ENCODE assay signal across 16 mouse cellular contexts in genomic region chr12:106527116-106527515, GRCm38 (mm10).
A peak's percentile ranks its signal among the peaks of the same experiment; 100 is the strongest.
DNase-seq lines count a peak whose midpoint lies in the region; ATAC-seq lines count a peak whose summit lies in the region.
"Had no signal": no experiment of that assay in that cellular context is flagged by ENCODE, and none has a peak within 500 bp of the region (broad histone marks: within the 10 kb centered on the region; RNA-seq: fewer than 3 reads in every experiment).

No protein-coding gene starts in this region.

- peak overlapping the region; percentile 59; the same call in 1 of the 2 replicates for H3K27ac ChIP-seq in forebrain, embryonic 12.5 days
- H3K27ac ChIP-seq in limb, embryonic 13.5 days, result no peak overlapping the region

- no peak overlapping the region for H3K9ac ChIP-seq in forebrain, embryonic 12.5 days
- H3K9ac ChIP-seq in limb, embryonic 13.5 days, result no peak overlapping the region

- DNase-seq in cerebellum, postnatal 10 days, result peak; percentile 72 to 78
- DNase-seq in cerebellum, adult 8-10 months, result no peak
- DNase-seq in left cerebral cortex, postnatal 4 days, result peak; percentile 58
- no peak for DNase-seq in left cerebral cortex, adult 18-20 months (ENCODE audit: low spot score in 2 of 2)
- no peak for DNase-seq in thymus, postnatal 14 days
- no peak for DNase-seq in Muller cell, postnatal 12 days (ENCODE audit: inconsistent ontology term)
- DNase-seq: adrenal gland, postnatal 10 days; gastrocnemius, postnatal 25 days; heart, postnatal 10 days; kidney, adult 11 months; lung, adult 18-20 months; thymus, adult 2 months had no signal

- H3K36me3 ChIP-seq in forebrain, embryonic 12.5 days (replicated peaks), result no peaks in the 10 kb centered on the region
- H3K36me3 ChIP-seq in limb, embryonic 13.5 days, result no peaks in the 10 kb centered on the region

- no peak overlapping the region for H3K4me2 ChIP-seq in forebrain, embryonic 12.5 days
- peak overlapping the region; percentile 46 for H3K4me2 ChIP-seq in limb, embryonic 13.5 days (replicated peaks)

- H3K27me3 ChIP-seq in forebrain, embryonic 12.5 days, result peaks cover 8% of the 10 kb centered on the region
- peaks cover 43% of the 10 kb centered on the region for H3K27me3 ChIP-seq in limb, embryonic 13.5 days
- H3K27me3 ChIP-seq: megakaryocyte, embryonic 14.5 days had no signal

- H3K4me3 ChIP-seq in forebrain, embryonic 12.5 days (replicated peaks), result no peak overlapping the region
- H3K4me3 ChIP-seq in limb, embryonic 13.5 days, result no peak overlapping the region
- H3K4me3 ChIP-seq: layer of hippocampus, adult 2 months; megakaryocyte, embryonic 14.5 days had no signal

- intact Hi-C loops in left cerebral cortex, postnatal 4 days (cut with DNase I), result no loop called here

- 69% methylated on average over 8 of the region's 8 CpGs for WGBS in forebrain, embryonic 12.5 days
- 51% methylated on average over 8 of the region's 8 CpGs for WGBS in limb, embryonic 13.5 days

- H3K9me3 ChIP-seq in forebrain, embryonic 12.5 days, result no peaks in the 10 kb centered on the region
- 0 out of 2 replicates have a peak, but pooled peaks cover 2% of the 10 kb centered on the region for H3K9me3 ChIP-seq in limb, embryonic 13.5 days

- H3K4me1 ChIP-seq in forebrain, embryonic 12.5 days, result peaks cover 17% of the 10 kb centered on the region
- peaks cover 12% of the 10 kb centered on the region for H3K4me1 ChIP-seq in limb, embryonic 13.5 days
- H3K4me1 ChIP-seq: megakaryocyte, embryonic 14.5 days had no signal

- peak; percentile 30; the same call in 1 of the 2 replicates for ATAC-seq in forebrain, embryonic 12.5 days (ENCODE audit: low FRiP score)
- ATAC-seq in limb, embryonic 13.5 days (ENCODE audit: low FRiP score, low read depth), result no peak

Comparison
In these comparisons a context has a peak if more than half of its experiments do, and no peak if none do; other contexts are left out.
1. DNase-seq: peak in cerebellum, postnatal 10 days (2 of 2) and left cerebral cortex, postnatal 4 days (single experiment); none in cerebellum, adult 8-10 months (single experiment), left cerebral cortex, adult 18-20 months (0 of 2), thymus, postnatal 14 days (single experiment) and Muller cell, postnatal 12 days (single experiment).